Mouse (Mus musculus) small intestine, adult 2 months (tissue): ENCODE results near the gene Dnm1. TPM values are rescaled to one million over a fixed set of nuclear protein-coding genes. Genes with fewer than 3 reads are reported as not detected.

ENCODE experiments used
- H3K27ac ChIP-seq: fragments of 200-500 bp; 2 replicates; pipeline ENCODE4 v1.5.1; 2012; ENCODE audit warnings: low read depth, low read length, control low read depth, inconsistent platforms; ENCODE audit not compliant: insufficient read depth
- H3K27me3 ChIP-seq: fragments of 200-500 bp; 2 replicates; pipeline ENCODE4 v1.6.1; 2012; ENCODE audit warnings: mild to moderate bottlenecking, moderate library complexity, low read length, inconsistent platforms; ENCODE audit not compliant: control insufficient read depth, insufficient read depth
- H3K36me3 ChIP-seq: fragments of 200-500 bp; 2 replicates; pipeline ENCODE4 v1.6.1; 2012; ENCODE audit warnings: mild to moderate bottlenecking, low read length, control low read depth, inconsistent platforms; ENCODE audit not compliant: control insufficient read depth, insufficient read depth
- H3K4me1 ChIP-seq: fragments of 200-500 bp; 2 replicates; pipeline ENCODE4 v1.6.1; 2012; ENCODE audit warnings: low read length, inconsistent platforms, mixed read lengths; ENCODE audit not compliant: control insufficient read depth, insufficient read depth, insufficient read length
- H3K4me3 ChIP-seq: fragments of 200-500 bp; 2 replicates; pipeline ENCODE4 v1.5.1; 2012; ENCODE audit warnings: low read depth, mild to moderate bottlenecking, control low read depth, inconsistent platforms, low read length, moderate library complexity
- CTCF ChIP-seq: fragments of 200-500 bp; IDR thresholded peaks from 2 replicates; pipeline ENCODE4 v1.5.1; 2012; ENCODE audit warnings: low read depth, mild to moderate bottlenecking, control low read depth, inconsistent platforms, low read length, moderate library complexity, mixed read lengths; ENCODE audit not compliant: insufficient replicate concordance, insufficient read length; ENCODE audit errors: extremely low read depth
- POLR2A ChIP-seq: fragments of 200-500 bp; IDR thresholded peaks from 2 replicates; pipeline ENCODE4 v1.6.1; 2012; ENCODE audit warnings: low read depth, mild to moderate bottlenecking, control low read depth, inconsistent platforms, low read length, moderate library complexity
- WGBS: fragments of 180-500 bp; shearing (Covaris S2); methylation state at CpG from one replicate; pipeline ENCODE4 v1.1.7; 2018; 5-methylcytosine and 5-hydroxymethylcytosine counted together
- polyA plus RNA-seq: library from polyadenylated mRNA; depleted of rRNA; stranded (reverse); fragments of >200 nt; gene quantifications from 2 replicates; pipeline ENCODE4 v1.2.3, GENCODE M21; 2012

Dnm1 gene
- polyA plus RNA-seq, 1 experiment, result 480 TPM

DNA sequence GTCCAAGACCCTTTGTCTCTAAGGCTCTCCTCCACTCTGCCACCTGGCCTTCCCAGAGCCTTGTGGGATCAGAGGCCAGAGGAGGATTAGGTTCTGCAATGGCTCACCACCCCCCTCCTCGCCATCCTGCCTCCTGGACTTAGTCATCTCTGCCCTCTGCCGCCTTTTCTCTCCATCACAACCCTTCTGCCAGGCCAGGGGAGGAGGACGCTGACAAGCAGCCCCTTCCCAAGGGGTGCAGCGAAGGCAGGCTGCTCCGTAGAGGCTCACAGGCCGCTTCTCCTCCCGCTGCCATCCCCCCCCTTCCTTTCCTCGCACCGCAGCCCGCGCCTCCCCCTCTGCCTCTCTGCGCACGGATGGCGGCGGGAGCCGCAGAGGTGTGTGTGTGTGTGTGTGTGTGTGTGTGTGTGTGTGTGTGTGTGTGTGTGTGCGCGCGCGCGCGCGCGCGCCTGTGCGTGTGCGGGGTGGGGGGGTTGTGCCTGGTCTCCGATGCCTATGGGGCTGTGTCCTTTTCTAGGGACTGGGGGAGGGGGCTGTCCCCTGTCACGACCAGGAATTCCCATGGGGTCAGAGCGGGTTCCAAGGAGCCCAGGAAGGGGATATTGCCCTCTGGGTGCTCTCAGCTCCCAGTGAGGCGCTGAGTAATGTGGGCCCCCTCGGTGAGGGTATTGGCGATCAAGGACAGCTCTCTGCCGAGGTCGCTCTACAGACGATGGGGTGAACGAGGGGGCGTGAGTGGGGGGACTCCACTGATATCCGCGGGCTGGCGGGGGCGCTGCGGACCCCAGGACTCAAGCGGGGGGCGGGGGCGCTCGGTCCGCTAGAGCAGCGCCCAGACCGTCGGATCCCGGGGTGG is 759 bp downstream of the Dnm1 start, which contains the start of gene Ciz1:
TSS of gene Ciz1 (plus strand) at position 177 of the 856 bp plus-strand sequence.
- Histone ChIP-seq H3K36me3 (no peaks in the 10 kb centered on the region), H3K4me3 (peak within 1 kb of the TSS; percentile 83), H3K27me3 (no peaks in the 10 kb centered on the region), H3K4me1 (peaks cover 22% of the 10 kb centered on the region; the same call in 1 of the 2 replicates), H3K27ac (no peak within 1 kb of the TSS)
- 2% methylated on average over 35 of the region's 52 CpGs for WGBS
- TF ChIP-seq CTCF (no peak), POLR2A (no peak)

DNA sequence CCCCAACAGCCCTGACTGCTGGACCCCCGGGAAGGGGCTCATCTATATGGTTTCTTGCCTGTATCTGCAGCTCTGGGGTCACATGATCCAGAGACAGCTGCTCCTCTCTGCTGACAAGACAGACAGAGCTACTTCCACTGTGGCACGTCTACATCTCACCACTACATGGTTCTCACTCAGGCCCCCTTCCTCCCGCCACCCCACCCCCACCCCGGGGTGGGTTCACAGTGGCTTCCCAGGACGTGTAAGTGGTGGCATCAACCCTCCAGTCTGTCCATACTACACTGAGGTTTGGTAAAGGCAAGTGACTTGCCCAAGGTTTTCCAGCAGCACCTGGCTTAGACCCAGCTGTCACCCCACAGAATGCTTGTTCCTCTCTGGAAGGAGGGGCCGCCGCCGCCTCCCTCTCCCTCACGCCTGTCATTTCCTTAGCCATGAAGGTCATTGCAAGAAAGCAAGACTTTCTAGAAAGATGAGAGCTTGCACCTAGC is 1.6 kb downstream of the Dnm1 start:
- H3K4me3 ChIP-seq, result peak overlapping the region; percentile 83; the same call in 1 of the 2 replicates
- WGBS, result 55% methylated on average over 9 of the region's 9 CpGs
- no peaks in the 10 kb centered on the region for H3K27me3 ChIP-seq
- peaks cover 3% of the 10 kb centered on the region; the same call in 1 of the 2 replicates for H3K36me3 ChIP-seq
- H3K4me1 ChIP-seq, result peaks cover 17% of the 10 kb centered on the region; the same call in 1 of the 2 replicates
- TF ChIP-seq CTCF, result no peak
- TF ChIP-seq POLR2A, result no peak
- no peak overlapping the region for H3K27ac ChIP-seq

DNA sequence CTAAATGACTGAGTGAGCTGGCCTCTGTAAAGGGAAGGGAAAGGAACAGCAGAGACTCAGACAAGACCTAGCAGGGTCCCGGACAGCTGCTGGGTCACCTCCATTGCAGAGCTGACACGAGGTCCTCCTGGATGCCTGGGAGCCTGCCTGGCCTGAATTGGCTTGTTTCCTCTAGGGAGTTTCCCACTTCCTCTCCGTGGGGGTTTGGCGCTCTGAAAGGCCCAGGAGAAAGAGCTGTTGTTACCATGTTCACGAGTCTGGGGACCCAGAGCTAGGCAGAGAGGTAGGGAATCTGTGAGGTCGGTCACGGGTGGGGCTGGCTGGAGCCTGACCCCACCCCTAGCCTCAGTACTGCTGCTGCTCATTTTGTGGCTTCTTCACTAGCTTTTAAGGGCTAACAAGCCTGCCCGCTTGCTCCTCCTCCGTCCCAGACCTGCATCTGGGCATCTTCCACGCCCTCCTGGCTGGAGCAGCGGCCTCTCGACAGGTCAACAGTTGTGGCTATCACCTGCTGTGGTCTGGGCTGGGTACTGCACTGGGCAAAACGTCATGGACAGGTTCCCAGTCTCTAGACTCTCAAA is 2.6 kb downstream of the Dnm1 start:
- 58% methylated on average over 13 of the region's 13 CpGs for WGBS

DNA sequence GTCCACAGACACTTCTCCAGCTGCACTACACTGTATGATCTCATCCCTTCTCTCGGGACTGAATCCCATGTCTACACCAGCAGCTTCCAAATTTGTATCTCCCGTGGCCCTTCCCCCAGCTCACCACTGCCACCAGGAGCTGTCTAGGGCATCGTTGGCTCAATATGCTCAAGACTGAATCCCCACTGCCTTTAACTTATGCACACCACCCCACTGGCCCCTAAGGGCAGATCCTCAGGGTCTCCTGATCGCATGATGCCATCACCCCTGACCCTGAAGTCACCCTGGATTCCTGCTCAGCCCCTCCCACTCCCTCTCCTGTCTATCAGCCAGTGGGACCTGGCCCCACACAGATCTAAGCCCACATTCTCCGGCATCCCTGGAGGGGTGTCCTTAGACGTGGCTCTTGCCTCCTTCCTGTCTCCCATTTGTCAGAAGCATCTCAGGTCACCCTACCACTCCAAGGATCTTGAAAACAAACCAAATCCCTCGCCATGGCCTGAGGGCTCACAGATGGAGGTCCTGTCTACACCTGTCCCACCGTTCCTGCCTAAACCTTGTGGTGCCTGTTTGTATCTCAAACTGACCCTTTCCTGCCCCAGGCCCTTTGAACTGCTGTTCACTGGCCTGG is 3.4 kb downstream of the Dnm1 start:
- peaks cover 7% of the 10 kb centered on the region; the same call in 1 of the 2 replicates for H3K4me1 ChIP-seq

More for the DNA sequence above, 2.6 kb downstream of the Dnm1 start:
- Histone ChIP-seq H3K27me3 (no peaks in the 10 kb centered on the region), H3K4me3 (no peak overlapping the region), H3K27ac (no peak overlapping the region), H3K36me3 (peaks cover 3% of the 10 kb centered on the region; the same call in 1 of the 2 replicates), H3K4me1 (peaks cover 9% of the 10 kb centered on the region; the same call in 1 of the 2 replicates)
- TF ChIP-seq CTCF, result no peak
- TF ChIP-seq POLR2A, result no peak

DNA sequence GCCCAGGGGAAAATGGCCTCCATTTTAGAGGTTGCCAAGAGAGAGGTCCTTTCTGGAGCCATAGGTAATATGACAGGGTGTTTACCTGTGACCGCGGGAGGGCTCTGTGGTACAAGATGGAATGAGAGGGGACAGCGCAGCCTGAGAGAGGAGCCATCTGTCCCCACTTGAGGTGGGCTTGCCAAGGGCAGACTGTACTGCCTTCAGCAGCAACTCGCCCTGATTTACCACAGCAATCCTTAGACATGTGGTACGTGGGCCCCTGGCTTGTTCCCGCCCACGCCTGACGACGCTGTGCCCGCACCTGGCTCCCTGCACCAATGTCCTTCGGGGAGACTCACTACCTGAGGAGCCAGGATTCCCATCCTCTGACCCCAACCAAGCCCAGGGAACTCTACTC is 4.8 kb downstream of the Dnm1 start:
- Histone ChIP-seq H3K4me3 (no peak overlapping the region), H3K27ac (no peak overlapping the region), H3K36me3 (peaks cover 3% of the 10 kb centered on the region; the same call in 1 of the 2 replicates), H3K4me1 (peaks cover 3% of the 10 kb centered on the region; the same call in 1 of the 2 replicates), H3K27me3 (no peaks in the 10 kb centered on the region)
- no peak for TF ChIP-seq CTCF
- TF ChIP-seq POLR2A, result no peak
- WGBS, result 86% methylated on average over 11 of the region's 11 CpGs

More for the DNA sequence above, 3.4 kb downstream of the Dnm1 start:
- no peak overlapping the region for H3K4me3 ChIP-seq
- H3K27ac ChIP-seq, result no peak overlapping the region
- H3K27me3 ChIP-seq, result no peaks in the 10 kb centered on the region
- H3K36me3 ChIP-seq, result peaks cover 3% of the 10 kb centered on the region; the same call in 1 of the 2 replicates
- TF ChIP-seq POLR2A, result no peak
- no peak for TF ChIP-seq CTCF
- WGBS, result 76% methylated on average over 8 of the region's 8 CpGs

DNA sequence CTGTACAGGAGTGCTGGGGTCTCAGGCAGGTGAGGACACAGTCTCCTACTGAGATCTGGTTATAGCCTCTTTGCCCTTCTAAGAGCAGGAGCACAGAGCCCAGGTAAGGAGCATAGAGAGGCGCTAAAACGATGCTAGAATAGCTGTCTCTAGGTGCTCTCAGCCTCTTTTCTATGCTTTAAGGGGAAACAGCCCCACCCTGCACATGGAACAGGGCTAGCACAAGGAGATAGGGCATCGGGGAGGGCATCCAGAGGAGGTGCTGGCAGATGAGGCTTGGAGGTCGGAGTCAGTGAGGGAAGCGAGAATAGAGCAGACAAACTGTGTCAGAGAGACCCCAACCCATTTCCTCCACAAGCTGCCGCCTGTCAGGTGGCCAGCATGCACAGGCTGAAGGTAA is 6.1 kb downstream of the Dnm1 start:
- 85% methylated on average over 6 of the region's 6 CpGs for WGBS
- Histone ChIP-seq H3K27me3 (no peaks in the 10 kb centered on the region), H3K36me3 (peaks cover 3% of the 10 kb centered on the region; the same call in 1 of the 2 replicates), H3K27ac (no peak overlapping the region), H3K4me3 (no peak overlapping the region), H3K4me1 (peaks cover 2% of the 10 kb centered on the region; the same call in 1 of the 2 replicates)
- TF ChIP-seq CTCF, result no peak
- TF ChIP-seq POLR2A, result no peak
